Mouse (Mus musculus): ENCODE results near the gene Zmiz2. TPM values are rescaled to one million over a fixed set of nuclear protein-coding genes. Genes with fewer than 3 reads are reported as not detected.

Zmiz2 gene
- polyA plus RNA-seq, 2 experiments: 12.4 to 34.1 TPM

- H3K4me2 ChIP-seq (replicated peaks; ENCODE audit: low read depth, low read length, severe bottlenecking): no peak overlapping the region
- H3K9ac ChIP-seq (ENCODE audit: low read depth, low read length, severe bottlenecking): no peak overlapping the region
- no peaks in the 10 kb centered on the region for H3K27me3 ChIP-seq (ENCODE audit: control insufficient read depth, insufficient read depth, low read length)
- H3K9me3 ChIP-seq (ENCODE audit: control insufficient read depth, low read length): no peaks in the 10 kb centered on the region
- peaks cover 66% of the 10 kb centered on the region for H3K36me3 ChIP-seq (ENCODE audit: control insufficient read depth, insufficient read depth, low read length)
- DNase-seq (ENCODE audit: low spot score): no peak
- H3K27ac ChIP-seq (replicated peaks; ENCODE audit: low read depth, low read length): no peak overlapping the region
- H3K4me3 ChIP-seq (replicated peaks; ENCODE audit: low read length): no peak overlapping the region
- 75% methylated on average over 2 of the region's 2 CpGs for WGBS
- no peak for TF ChIP-seq POLR2A (IDR thresholded peaks at IDR 0.05; ENCODE audit: borderline replicate concordance, extremely low read depth, insufficient read depth, insufficient read length)
- no peak for ATAC-seq (ENCODE audit: low FRiP score, low read depth)
- peaks cover 10% of the 10 kb centered on the region for H3K4me1 ChIP-seq (ENCODE audit: control insufficient read depth, insufficient read depth, low read length)
Observed at GRCm38 (mm10) chr11:6420722-6421350, 32.0 kb downstream of the Zmiz2 start.

GRCm38 (mm10) chr11:6430186-6430585 is 41.3 kb downstream of the Zmiz2 start:
- WGBS: 94% methylated on average over 7 of the region's 7 CpGs
- Histone ChIP-seq H3K4me2 (replicated peaks; ENCODE audit: low read depth, low read length, severe bottlenecking) (no peak overlapping the region), H3K9me3 (ENCODE audit: control insufficient read depth, low read length) (no peaks in the 10 kb centered on the region), H3K4me1 (ENCODE audit: control insufficient read depth, insufficient read depth, low read length) (no peaks in the 10 kb centered on the region), H3K4me3 (replicated peaks; ENCODE audit: low read length) (no peak overlapping the region), H3K27me3 (ENCODE audit: control insufficient read depth, insufficient read depth, low read length) (no peaks in the 10 kb centered on the region), H3K36me3 (ENCODE audit: control insufficient read depth, insufficient read depth, low read length) (peaks cover 94% of the 10 kb centered on the region), H3K9ac (ENCODE audit: low read depth, low read length, severe bottlenecking) (no peak overlapping the region), H3K27ac (replicated peaks; ENCODE audit: low read depth, low read length) (no peak overlapping the region)
- TF ChIP-seq POLR2A (IDR thresholded peaks at IDR 0.05; ENCODE audit: borderline replicate concordance, extremely low read depth, insufficient read depth, insufficient read length): no peak
- ATAC-seq (ENCODE audit: low FRiP score, low read depth) (no peak), DNase-seq (ENCODE audit: low spot score) (no peak)

- no peak overlapping the region for H3K27ac ChIP-seq (replicated peaks; ENCODE audit: low read depth, low read length)
- H3K9me3 ChIP-seq (ENCODE audit: control insufficient read depth, low read length): no peaks in the 10 kb centered on the region
- H3K4me3 ChIP-seq (replicated peaks; ENCODE audit: low read length): no peak overlapping the region
- H3K27me3 ChIP-seq (ENCODE audit: control insufficient read depth, insufficient read depth, low read length): no peaks in the 10 kb centered on the region
- no peak overlapping the region for H3K4me2 ChIP-seq (replicated peaks; ENCODE audit: low read depth, low read length, severe bottlenecking)
- 71% methylated on average over 8 of the region's 8 CpGs for WGBS
- TF ChIP-seq POLR2A (IDR thresholded peaks at IDR 0.05; ENCODE audit: borderline replicate concordance, extremely low read depth, insufficient read depth, insufficient read length): no peak
- DNase-seq (ENCODE audit: low spot score) (no peak), ATAC-seq (ENCODE audit: low FRiP score, low read depth) (no peak)
- no peaks in the 10 kb centered on the region for H3K4me1 ChIP-seq (ENCODE audit: control insufficient read depth, insufficient read depth, low read length)
- H3K9ac ChIP-seq (ENCODE audit: low read depth, low read length, severe bottlenecking): no peak overlapping the region
- H3K36me3 ChIP-seq (ENCODE audit: control insufficient read depth, insufficient read depth, low read length): peaks cover 64% of the 10 kb centered on the region
Observed at GRCm38 (mm10) chr11:6436442-6436841, 47.6 kb downstream of the Zmiz2 start.

GRCm38 (mm10) chr11:6437667-6438066 is 48.8 kb downstream of the Zmiz2 start:
- H3K36me3 ChIP-seq (ENCODE audit: control insufficient read depth, insufficient read depth, low read length): peaks cover 52% of the 10 kb centered on the region
- no peak overlapping the region for H3K27ac ChIP-seq (replicated peaks; ENCODE audit: low read depth, low read length)
- no peaks in the 10 kb centered on the region for H3K4me1 ChIP-seq (ENCODE audit: control insufficient read depth, insufficient read depth, low read length)
- TF ChIP-seq POLR2A (IDR thresholded peaks at IDR 0.05; ENCODE audit: borderline replicate concordance, extremely low read depth, insufficient read depth, insufficient read length): no peak
- 95% methylated on average over 2 of the region's 2 CpGs for whole genome bisulfite sequencing
- no peak overlapping the region for H3K4me2 ChIP-seq (replicated peaks; ENCODE audit: low read depth, low read length, severe bottlenecking)
- DNase-seq (ENCODE audit: low spot score): no peak
- no peak overlapping the region for H3K9ac ChIP-seq (ENCODE audit: low read depth, low read length, severe bottlenecking)
- no peaks in the 10 kb centered on the region for H3K9me3 ChIP-seq (ENCODE audit: control insufficient read depth, low read length)
- H3K4me3 ChIP-seq (replicated peaks; ENCODE audit: low read length): no peak overlapping the region
- no peak for ATAC-seq (ENCODE audit: low FRiP score, low read depth)
- no peaks in the 10 kb centered on the region for H3K27me3 ChIP-seq (ENCODE audit: control insufficient read depth, insufficient read depth, low read length)

GRCm38 (mm10) chr11:6440171-6440570 is 51.3 kb downstream of the Zmiz2 start:
- Histone ChIP-seq H3K4me3 (replicated peaks; ENCODE audit: low read length) (no peak overlapping the region), H3K4me2 (replicated peaks; ENCODE audit: low read depth, low read length, severe bottlenecking) (no peak overlapping the region), H3K4me1 (ENCODE audit: control insufficient read depth, insufficient read depth, low read length) (peaks cover 3% of the 10 kb centered on the region), H3K9ac (ENCODE audit: low read depth, low read length, severe bottlenecking) (no peak overlapping the region), H3K27ac (replicated peaks; ENCODE audit: low read depth, low read length) (no peak overlapping the region), H3K27me3 (ENCODE audit: control insufficient read depth, insufficient read depth, low read length) (no peaks in the 10 kb centered on the region), H3K36me3 (ENCODE audit: control insufficient read depth, insufficient read depth, low read length) (peaks cover 27% of the 10 kb centered on the region), H3K9me3 (ENCODE audit: control insufficient read depth, low read length) (no peaks in the 10 kb centered on the region)
- TF ChIP-seq POLR2A (IDR thresholded peaks at IDR 0.05; ENCODE audit: borderline replicate concordance, extremely low read depth, insufficient read depth, insufficient read length): no peak
- DNase-seq (ENCODE audit: low spot score) (no peak), ATAC-seq (ENCODE audit: low FRiP score, low read depth) (no peak)
- WGBS: 90% methylated on average over 4 of the region's 4 CpGs
